Mouse (Mus musculus) hindbrain, embryonic 16.5 days (tissue): ENCODE data around the gene Pdxp. TPM values are rescaled to one million over a fixed set of nuclear protein-coding genes. Genes with fewer than 3 reads are reported as not detected.
A peak's percentile ranks its signal among the peaks of the same experiment; 100 is the strongest.

Experiments
- ATAC-seq: fragments of 200-750 bp; cut with Nextera tagmentation; 2 replicates; pipeline ENCODE4 v1.8.0; 2017; ENCODE audit warnings: moderate TSS enrichment, moderate library complexity
- H3K27ac ChIP-seq: fragments of 300-500 bp; sonication (generic); 2 replicates; pipeline ENCODE4 v1.5.1; 2014; ENCODE audit warnings: low read depth, mild to moderate bottlenecking, control low read depth, low read length, moderate library complexity
- H3K27me3 ChIP-seq: fragments of 300-500 bp; sonication (generic); replicated peaks from 2 replicates; pipeline ENCODE4 v1.6.1; 2014; ENCODE audit warnings: low read length; ENCODE audit not compliant: control insufficient read depth, insufficient read depth
- H3K36me3 ChIP-seq: fragments of 300-500 bp; sonication (generic); 2 replicates; pipeline ENCODE4 v1.6.1; 2014; ENCODE audit warnings: mild to moderate bottlenecking, low read length, moderate library complexity, mixed read lengths; ENCODE audit not compliant: control insufficient read depth, insufficient read depth
- H3K4me1 ChIP-seq: fragments of 300-500 bp; sonication (generic); 2 replicates; pipeline ENCODE4 v1.6.1; 2014; ENCODE audit warnings: low read depth, low read length; ENCODE audit not compliant: control insufficient read depth, insufficient read depth
- H3K4me2 ChIP-seq: fragments of 300-500 bp; sonication (generic); 2 replicates; pipeline ENCODE4 v1.6.1; 2014; ENCODE audit warnings: mild to moderate bottlenecking, low read length, control low read depth, moderate library complexity
- H3K4me3 ChIP-seq: fragments of 300-500 bp; sonication (generic); 2 replicates; pipeline ENCODE4 v1.5.1; 2014; ENCODE audit warnings: mild to moderate bottlenecking, low read length, control low read depth, moderate library complexity
- H3K9ac ChIP-seq: fragments of 300-500 bp; sonication (generic); 2 replicates; pipeline ENCODE4 v1.6.1; 2014; ENCODE audit warnings: low read depth, mild to moderate bottlenecking, control low read depth, low read length, moderate library complexity
- H3K9me3 ChIP-seq: fragments of 300-500 bp; sonication (generic); 2 replicates; pipeline ENCODE4 v1.6.1; 2014; ENCODE audit warnings: mild to moderate bottlenecking, low read length, moderate library complexity; ENCODE audit not compliant: control insufficient read depth
- WGBS: fragments of 180-500 bp; shearing (Covaris S2); extraction: QIAGEN DNeasy Blood & Tissue Kit; methylation state at CpG from one replicate; pipeline ENCODE4 v1.1.7; 2014; 5-methylcytosine and 5-hydroxymethylcytosine counted together
- polyA plus RNA-seq: library from polyadenylated mRNA; unstranded; fragments of >200 nt; fragmentation: Nextera tagmentation; extraction: Ambion mirVana; gene quantifications from 2 replicates; pipeline ENCODE4 v1.2.1, GENCODE M21; 2015

Pdxp gene
- polyA plus RNA-seq, 1 experiment from 2014 or later: 96.9 TPM

- Histone ChIP-seq H3K9me3 (no peaks in the 10 kb centered on the region), H3K36me3 (no peaks in the 10 kb centered on the region), H3K4me3 (no peak overlapping the region), H3K27ac (no peak overlapping the region), H3K9ac (no peak overlapping the region), H3K27me3 (peaks cover 6% of the 10 kb centered on the region), H3K4me2 (no peak overlapping the region), H3K4me1 (peaks cover 22% of the 10 kb centered on the region)
- ATAC-seq: no peak
- WGBS: 86% methylated on average over 7 of the region's 7 CpGs
Measured at GRCm38 (mm10) chr15:78930801-78931426, 17.2 kb downstream of the Pdxp start.

- Histone ChIP-seq H3K27me3 (peaks cover 6% of the 10 kb centered on the region), H3K9ac (no peak overlapping the region), H3K4me1 (peaks cover 20% of the 10 kb centered on the region), H3K36me3 (no peaks in the 10 kb centered on the region), H3K4me3 (no peak overlapping the region), H3K9me3 (no peaks in the 10 kb centered on the region), H3K4me2 (no peak overlapping the region), H3K27ac (no peak overlapping the region)
- WGBS: 32% methylated on average over 3 of the region's 3 CpGs
- no peak for ATAC-seq
Measured at GRCm38 (mm10) chr15:78931577-78931976, 17.9 kb downstream of the Pdxp start.

- Histone ChIP-seq H3K27ac (peak within 1 kb of the TSS; percentile 83), H3K9me3 (no peaks in the 10 kb centered on the region), H3K9ac (peak within 1 kb of the TSS; percentile 78), H3K4me3 (peak within 1 kb of the TSS; percentile 81), H3K27me3 (no peaks in the 10 kb centered on the region), H3K4me1 (peaks cover 13% of the 10 kb centered on the region), H3K36me3 (peaks cover 7% of the 10 kb centered on the region; the same call in 1 of the 2 replicates), H3K4me2 (peak within 1 kb of the TSS; percentile 66)
- WGBS: under 1% methylated on average over 42 of the region's 42 CpGs
- peak; percentile 94 for ATAC-seq
Measured at GRCm38 (mm10) chr15:78934784-78935320, 21.1 kb downstream of the Pdxp start, which contains the start of gene Nol12. TSS of gene Nol12 (plus strand) at chr15:78934933.

- no peak overlapping the region; the same call in 1 of the 2 replicates for H3K9ac ChIP-seq
- WGBS: 90% methylated on average over 12 of the region's 12 CpGs
- no peaks in the 10 kb centered on the region for H3K9me3 ChIP-seq
- peaks cover 14% of the 10 kb centered on the region; the same call in 1 of the 2 replicates for H3K36me3 ChIP-seq
- H3K27me3 ChIP-seq: no peaks in the 10 kb centered on the region
- H3K4me3 ChIP-seq: no peak overlapping the region
- ATAC-seq: no peak
- peaks cover 13% of the 10 kb centered on the region for H3K4me1 ChIP-seq
- H3K4me2 ChIP-seq: no peak overlapping the region
- H3K27ac ChIP-seq: no peak overlapping the region
Measured at GRCm38 (mm10) chr15:78936403-78936802, 22.7 kb downstream of the Pdxp start.

GRCm38 (mm10) chr15:78937311-78937710 lies 23.6 kb downstream of the Pdxp start:
- H3K9ac ChIP-seq: no peak overlapping the region
- H3K9me3 ChIP-seq: no peaks in the 10 kb centered on the region
- H3K27me3 ChIP-seq: no peaks in the 10 kb centered on the region
- H3K4me3 ChIP-seq: no peak overlapping the region
- H3K36me3 ChIP-seq: peaks cover 16% of the 10 kb centered on the region; the same call in 1 of the 2 replicates
- no peak overlapping the region for H3K27ac ChIP-seq
- WGBS: 77% methylated on average over 10 of the region's 10 CpGs
- peaks cover 13% of the 10 kb centered on the region for H3K4me1 ChIP-seq
- no peak for ATAC-seq
- no peak overlapping the region for H3K4me2 ChIP-seq

- no peaks in the 10 kb centered on the region for H3K9me3 ChIP-seq
- H3K9ac ChIP-seq: no peak overlapping the region
- H3K36me3 ChIP-seq: peaks cover 16% of the 10 kb centered on the region; the same call in 1 of the 2 replicates
- peaks cover 18% of the 10 kb centered on the region for H3K4me1 ChIP-seq
- no peak for ATAC-seq
- WGBS: 40% methylated on average over 2 of the region's 2 CpGs
- H3K27me3 ChIP-seq: no peaks in the 10 kb centered on the region
- H3K27ac ChIP-seq: no peak overlapping the region
- no peak overlapping the region for H3K4me2 ChIP-seq
- no peak overlapping the region for H3K4me3 ChIP-seq
Measured at GRCm38 (mm10) chr15:78937963-78938362, 24.2 kb downstream of the Pdxp start.

GRCm38 (mm10) chr15:78940325-78940724 lies 26.6 kb downstream of the Pdxp start:
- 92% methylated on average over 13 of the region's 13 CpGs for WGBS
- Histone ChIP-seq H3K36me3 (peaks cover 16% of the 10 kb centered on the region; the same call in 1 of the 2 replicates), H3K4me1 (peaks cover 18% of the 10 kb centered on the region), H3K4me3 (no peak overlapping the region), H3K4me2 (no peak overlapping the region), H3K27me3 (no peaks in the 10 kb centered on the region), H3K27ac (no peak overlapping the region), H3K9me3 (no peaks in the 10 kb centered on the region), H3K9ac (no peak overlapping the region)
- no peak for ATAC-seq

- Histone ChIP-seq H3K9ac (peak overlapping the region; percentile 36), H3K4me1 (peaks cover 14% of the 10 kb centered on the region), H3K4me2 (peak overlapping the region; percentile 49), H3K27me3 (no peaks in the 10 kb centered on the region; the same call in 1 of the 2 replicates), H3K36me3 (peaks cover 14% of the 10 kb centered on the region; the same call in 1 of the 2 replicates), H3K9me3 (no peaks in the 10 kb centered on the region), H3K4me3 (peak overlapping the region; percentile 16), H3K27ac (no peak overlapping the region)
- ATAC-seq: peak; percentile 46
- WGBS: 4% methylated on average over 9 of the region's 9 CpGs
Measured at GRCm38 (mm10) chr15:78942663-78943062, 28.9 kb downstream of the Pdxp start.

- H3K4me1 ChIP-seq: peaks cover 19% of the 10 kb centered on the region
- H3K9me3 ChIP-seq: no peaks in the 10 kb centered on the region
- H3K9ac ChIP-seq: no peak overlapping the region
- H3K36me3 ChIP-seq: 0 out of 2 replicates have a peak, but pooled peaks cover 2% of the 10 kb centered on the region
- no peak overlapping the region for H3K4me2 ChIP-seq
- WGBS: 56% methylated on average over 7 of the region's 7 CpGs
- ATAC-seq: no peak
- no peak overlapping the region for H3K4me3 ChIP-seq
- H3K27ac ChIP-seq: no peak overlapping the region
- no peaks in the 10 kb centered on the region; the same call in 1 of the 2 replicates for H3K27me3 ChIP-seq
Measured at GRCm38 (mm10) chr15:78946232-78946631, 32.5 kb downstream of the Pdxp start.
